Mouse (Mus musculus): Measurements from ENCODE around the gene Asb2. TPM values are rescaled to one million over a fixed set of nuclear protein-coding genes. Genes with fewer than 3 reads are reported as not detected.
A peak's percentile ranks its signal among the peaks of the same experiment; 100 is the strongest.

Asb2 gene
- total RNA-seq, 2 experiments from 2014 or later = 113 to 172 TPM

GRCm38 (mm10) chr12:103287276-103287675, 68.5 kb downstream of the Asb2 start:
- DNase-seq = no peak
- intact Hi-C loops (cut with DNase I; ENCODE audit: low total_unique reads) = no loop called here

DNA sequence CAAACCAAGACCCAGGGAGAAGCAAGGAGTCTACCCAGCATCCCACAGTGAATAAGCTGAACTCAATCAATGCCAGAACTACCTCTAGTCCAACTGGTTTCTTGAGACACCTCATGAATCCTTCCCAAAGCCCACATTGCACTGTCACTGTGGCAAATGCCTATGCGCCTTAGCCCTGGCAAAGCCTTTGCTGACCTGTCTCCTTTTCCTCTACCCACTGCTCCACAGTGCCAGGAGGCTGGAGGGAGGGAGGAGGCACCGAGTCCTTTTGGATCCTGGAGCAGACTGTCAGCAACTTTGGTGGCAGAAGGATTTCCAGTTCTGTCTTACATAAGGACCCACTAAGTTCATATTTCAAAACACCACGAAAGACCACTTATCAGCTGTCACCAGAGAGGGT, 72.4 kb downstream of the Asb2 start:
- peak; percentile 24 for DNase-seq
- intact Hi-C loops (cut with DNase I; ENCODE audit: low total_unique reads) = no loop called here

DNA sequence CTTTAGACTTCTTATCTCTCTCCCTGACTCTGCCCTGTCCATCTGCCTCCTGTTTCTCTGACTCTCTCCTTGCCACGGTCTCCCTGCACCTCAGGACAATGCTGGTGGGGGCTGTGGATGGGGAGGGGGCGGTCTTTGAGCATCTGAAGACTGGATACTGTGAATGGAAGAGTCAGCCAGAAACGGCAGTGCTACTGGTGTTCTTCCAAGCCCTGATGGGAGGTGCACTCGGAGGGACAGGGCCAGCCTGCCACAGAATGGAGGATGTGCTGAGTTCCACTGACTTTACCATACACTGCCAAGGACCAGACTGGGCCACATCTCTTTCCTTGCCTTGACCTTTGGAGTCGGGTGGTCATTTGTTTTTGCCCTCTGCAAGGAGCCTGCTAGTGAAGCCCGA, 72.9 kb downstream of the Asb2 start:
- no peak for DNase-seq
- intact Hi-C loops (cut with DNase I; ENCODE audit: low total_unique reads) = no loop called here

DNA sequence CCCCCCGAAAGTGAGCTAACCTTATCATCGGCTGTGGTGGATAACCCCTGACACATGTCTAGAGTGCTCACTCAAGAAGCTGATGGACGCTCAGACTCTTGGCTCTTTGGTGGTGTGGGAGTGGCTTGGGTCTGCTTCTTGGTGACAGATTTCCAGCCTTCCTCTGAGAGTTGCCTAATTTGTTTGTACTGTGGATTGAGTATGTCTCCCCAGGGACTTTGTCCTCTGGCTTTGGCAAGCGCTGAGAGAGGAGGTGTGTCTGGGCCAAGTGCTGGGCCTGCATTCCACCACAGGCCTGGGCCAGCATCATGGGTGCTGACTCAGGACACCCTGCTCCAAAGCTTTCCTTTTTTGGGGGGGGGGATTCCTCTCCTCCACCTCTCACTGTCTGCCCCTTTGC, 73.9 kb downstream of the Asb2 start:
- DNase-seq = peak; percentile 30
- intact Hi-C loops (cut with DNase I; ENCODE audit: low total_unique reads) = no loop called here

DNA sequence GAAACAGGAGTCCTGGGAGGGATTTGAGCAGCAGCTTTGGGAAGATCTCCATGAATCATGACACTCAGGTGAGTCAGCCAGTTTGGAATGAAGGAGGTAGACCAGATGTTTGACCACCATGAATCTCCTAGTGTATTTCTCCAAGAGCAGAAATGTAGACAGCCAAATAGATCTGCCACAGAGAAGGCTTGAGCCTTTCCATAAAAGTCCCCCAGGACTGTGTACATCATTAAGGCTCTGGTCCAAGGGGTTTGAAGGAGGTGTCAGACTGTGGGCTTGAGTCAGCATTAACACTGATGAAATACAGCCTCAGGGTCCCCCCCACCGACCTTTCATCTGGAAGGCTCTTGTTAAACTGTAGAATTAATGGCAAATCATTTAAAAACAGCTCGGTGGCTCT, 74.3 kb downstream of the Asb2 start:
- intact Hi-C loops (cut with DNase I; ENCODE audit: low total_unique reads) = no loop called here
- DNase-seq = no peak

- intact Hi-C loops (cut with DNase I; ENCODE audit: low total_unique reads) = no loop called here
- no peak for DNase-seq
Measured at GRCm38 (mm10) chr12:103276422-103276821, 79.4 kb downstream of the Asb2 start.

GRCm38 (mm10) chr12:103273732-103274131, 82.1 kb downstream of the Asb2 start:
- intact Hi-C loops (cut with DNase I; ENCODE audit: low total_unique reads) = no loop called here
- no peak for DNase-seq

- no peak for DNase-seq
- intact Hi-C loops (cut with DNase I; ENCODE audit: low total_unique reads) = no loop called here
Measured at GRCm38 (mm10) chr12:103273051-103273450, 82.8 kb downstream of the Asb2 start.

- intact Hi-C loops (cut with DNase I; ENCODE audit: low total_unique reads) = no loop called here
- DNase-seq = no peak
Measured at GRCm38 (mm10) chr12:103272176-103272575, 83.6 kb downstream of the Asb2 start.

Other genes starting within 250 kb of the Asb2 start
- gene Prima1, start 113.9 kb downstream of the Asb2 start, total RNA-seq (2021) = 10 to 100 TPM in 1 of 2 experiments, 1 to 10 TPM in 1; 2.3 to 14.0 TPM
- gene Fam181a, start 45.0 kb downstream of the Asb2 start, total RNA-seq (2021) = not detected
- 1 to 10 TPM; 3.1 to 3.6 TPM for gene Otub2, start 32.7 kb upstream of the Asb2 start, total RNA-seq (2021)
- gene 9330161L09Rik, start 51.8 kb upstream of the Asb2 start, total RNA-seq (2021) = under 1 TPM; 0.62 to 0.70 TPM
- gene Ddx24, start 69.8 kb upstream of the Asb2 start, total RNA-seq (2021) = 10 to 100 TPM; 45.6 to 45.9 TPM
- gene Ifi27, start 78.2 kb upstream of the Asb2 start, total RNA-seq (2021) = 10 to 100 TPM; 77.7 to 79.1 TPM
- 1 to 10 TPM; 4.7 to 4.9 TPM for gene Ifi27l2a, start 87.7 kb upstream of the Asb2 start, total RNA-seq (2021)
- gene Ifi27l2b, start 101.2 kb upstream of the Asb2 start, total RNA-seq (2021) = not detected
- under 1 TPM; 0.27 to 0.84 TPM for gene Ppp4r4, start 176.3 kb upstream of the Asb2 start, total RNA-seq (2021)